Mouse (Mus musculus) heart, embryonic 15.5 days (tissue): ENCODE data around the gene Msmo1. TPM values are rescaled to one million over a fixed set of nuclear protein-coding genes. Genes with fewer than 3 reads are reported as not detected.

Experiments
- ATAC-seq: fragments of 200-750 bp; cut with Nextera tagmentation; replicated peaks from 2 replicates; pipeline ENCODE4 v1.8.0; 2017; ENCODE audit warnings: low read depth, moderate TSS enrichment; ENCODE audit not compliant: insufficient number of reproducible peaks, insufficient read depth, low FRiP score
- H3K27ac ChIP-seq: fragments of 300-500 bp; sonication (generic); 2 replicates; pipeline ENCODE4 v1.5.1; 2015; ENCODE audit warnings: mild to moderate bottlenecking, inconsistent platforms
- H3K27me3 ChIP-seq: fragments of 300-500 bp; sonication (generic); 2 replicates; pipeline ENCODE4 v1.6.1; 2015; ENCODE audit warnings: inconsistent platforms
- H3K36me3 ChIP-seq: fragments of 300-500 bp; sonication (generic); 2 replicates; pipeline ENCODE4 v1.6.1; 2015; ENCODE audit warnings: mild to moderate bottlenecking, inconsistent platforms
- H3K4me1 ChIP-seq: fragments of 300-500 bp; sonication (generic); replicated peaks from 2 replicates; pipeline ENCODE4 v1.6.1; 2015; ENCODE audit warnings: inconsistent platforms
- H3K4me2 ChIP-seq: fragments of 300-500 bp; sonication (generic); 2 replicates; pipeline ENCODE4 v1.6.1; 2015; ENCODE audit warnings: inconsistent platforms, mild to moderate bottlenecking, moderate library complexity
- H3K4me3 ChIP-seq: fragments of 300-500 bp; sonication (generic); 2 replicates; pipeline ENCODE4 v1.5.1; 2015; ENCODE audit warnings: mild to moderate bottlenecking, inconsistent platforms
- H3K9ac ChIP-seq: fragments of 300-500 bp; sonication (generic); 2 replicates; pipeline ENCODE4 v1.6.1; 2015; ENCODE audit warnings: mild to moderate bottlenecking, inconsistent platforms
- H3K9me3 ChIP-seq: fragments of 300-500 bp; sonication (generic); replicated peaks from 2 replicates; pipeline ENCODE4 v1.6.1; 2016; ENCODE audit warnings: inconsistent platforms
- WGBS: fragments of 180-500 bp; shearing (Covaris S2); methylation state at CpG from one replicate; pipeline ENCODE4 v1.1.7; 2015; ENCODE audit warnings: mixed read lengths; 5-methylcytosine and 5-hydroxymethylcytosine counted together
- polyA plus RNA-seq: library from polyadenylated mRNA; unstranded; fragments of >200 nt; fragmentation: Nextera tagmentation; extraction: Ambion mirVana; gene quantifications from 2 replicates; pipeline ENCODE4 v1.2.1, GENCODE M21; 2015

The Msmo1 gene
- polyA plus RNA-seq, 1 experiment from 2014 or later, result 31.5 TPM

DNA sequence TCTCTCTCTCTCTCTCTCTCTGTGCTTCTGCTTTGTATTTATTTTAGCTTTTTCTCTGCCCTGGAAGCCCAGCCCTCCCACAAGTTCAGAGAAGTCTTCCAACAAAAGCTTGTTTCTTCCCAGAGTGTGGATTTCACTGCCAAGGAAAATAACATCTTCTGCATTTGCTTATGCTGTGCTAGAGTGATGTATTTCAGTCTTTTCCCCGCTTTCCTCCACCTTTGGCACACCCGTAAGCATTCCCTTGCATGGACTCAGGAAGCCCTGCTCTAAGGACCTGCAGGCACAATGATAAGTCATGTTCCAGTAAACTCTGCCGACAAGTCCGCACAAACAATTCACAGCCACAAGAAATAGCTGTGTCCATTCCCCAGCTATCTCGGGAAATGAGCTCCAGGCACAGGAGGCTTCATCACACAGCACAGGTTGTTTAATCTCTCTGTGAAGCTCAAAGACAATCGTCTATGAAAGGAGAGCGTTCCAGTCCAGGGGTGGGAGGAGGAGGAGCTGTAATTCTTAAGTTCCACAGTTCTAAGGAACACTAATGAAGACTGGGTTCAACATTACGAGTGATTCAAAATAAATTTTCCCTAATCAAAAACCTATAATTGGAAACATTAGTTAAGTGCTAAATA, 58.5 kb downstream of the Msmo1 start:
- Histone ChIP-seq H3K4me3 (no peak overlapping the region), H3K4me2 (peak overlapping the region; percentile 33), H3K4me1 (peaks cover 10% of the 10 kb centered on the region), H3K9ac (no peak overlapping the region), H3K36me3 (no peaks in the 10 kb centered on the region), H3K27me3 (no peaks in the 10 kb centered on the region), H3K9me3 (0 out of 2 replicates have a peak, but pooled peaks cover 4% of the 10 kb centered on the region), H3K27ac (peak overlapping the region; percentile 69)
- 37% methylated on average over 8 of the region's 8 CpGs for WGBS
- ATAC-seq, result peak; percentile 88

DNA sequence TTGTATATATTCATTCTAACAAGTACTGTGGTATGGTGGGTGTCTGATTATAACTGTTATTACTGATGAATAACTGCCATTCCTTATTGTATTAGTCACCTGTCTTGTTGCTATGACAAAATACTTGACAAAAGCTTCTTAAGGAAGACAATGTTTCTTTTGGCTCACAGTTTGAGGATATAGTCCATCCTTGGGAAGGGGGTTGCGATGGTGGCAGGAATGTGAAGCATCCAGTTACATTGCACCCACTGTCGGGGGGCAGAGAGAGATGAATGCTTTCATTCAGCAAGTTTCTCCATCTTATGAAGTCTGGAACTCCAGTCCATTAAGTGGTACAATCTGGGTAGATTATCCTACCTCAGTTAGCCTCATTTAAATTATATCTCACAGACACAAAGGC, 60.7 kb downstream of the Msmo1 start:
- ATAC-seq, result no peak
- Histone ChIP-seq H3K27ac (no peak overlapping the region), H3K9ac (no peak overlapping the region), H3K27me3 (no peaks in the 10 kb centered on the region), H3K4me1 (peaks cover 10% of the 10 kb centered on the region), H3K9me3 (0 out of 2 replicates have a peak, but pooled peaks cover 4% of the 10 kb centered on the region), H3K4me2 (no peak overlapping the region), H3K4me3 (no peak overlapping the region), H3K36me3 (no peaks in the 10 kb centered on the region)
- WGBS, result 55% methylated on average over 2 of the region's 2 CpGs

DNA sequence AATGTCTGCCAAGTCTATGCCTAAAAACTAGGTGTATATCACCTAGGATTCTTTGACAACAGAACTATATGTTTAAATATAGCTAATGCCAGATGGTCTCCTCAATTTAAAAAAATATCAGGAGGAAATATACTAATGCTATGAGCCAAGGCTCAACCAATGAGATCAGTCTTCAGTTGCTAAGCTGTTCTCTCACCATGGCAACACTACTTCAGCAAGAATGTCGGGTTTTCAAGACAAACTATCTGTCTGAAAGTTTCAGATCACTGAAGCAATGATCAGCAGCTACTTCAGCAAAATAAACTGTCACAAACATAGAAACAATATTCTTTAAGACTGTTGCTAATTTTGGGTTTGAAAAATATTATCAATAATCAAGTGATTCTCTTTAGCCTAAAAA, 61.7 kb downstream of the Msmo1 start:
- 0 out of 2 replicates have a peak, but pooled peaks cover 4% of the 10 kb centered on the region for H3K9me3 ChIP-seq
- H3K4me3 ChIP-seq, result no peak overlapping the region
- no peak overlapping the region for H3K27ac ChIP-seq
- no peak overlapping the region for H3K4me2 ChIP-seq
- no peaks in the 10 kb centered on the region for H3K36me3 ChIP-seq
- no peaks in the 10 kb centered on the region for H3K27me3 ChIP-seq
- 50% methylated on average over 1 of the region's 1 CpGs for WGBS
- H3K9ac ChIP-seq, result no peak overlapping the region
- ATAC-seq, result no peak
- H3K4me1 ChIP-seq, result peaks cover 10% of the 10 kb centered on the region

Other genes with a start within 250 kb of the Msmo1 start
- gene Cpe, start 40.7 kb downstream of the Msmo1 start, polyA plus RNA-seq, result 258 and 276 TPM in 2 replicates
- gene Klhl2, start 116.2 kb upstream of the Msmo1 start, polyA plus RNA-seq, result 11.3 and 11.5 TPM in 2 replicates
- gene Tmem192, start 213.4 kb upstream of the Msmo1 start, polyA plus RNA-seq, result 23.5 and 27.2 TPM in 2 replicates